Mouse (Mus musculus): Measurements from ENCODE around the gene Dpep1. TPM values are rescaled to one million over a fixed set of nuclear protein-coding genes. Genes with fewer than 3 reads are reported as not detected.

Gene Dpep1
- total and polyA plus RNA-seq, 3 experiments: 0.11 TPM; not detected in 2

DNA sequence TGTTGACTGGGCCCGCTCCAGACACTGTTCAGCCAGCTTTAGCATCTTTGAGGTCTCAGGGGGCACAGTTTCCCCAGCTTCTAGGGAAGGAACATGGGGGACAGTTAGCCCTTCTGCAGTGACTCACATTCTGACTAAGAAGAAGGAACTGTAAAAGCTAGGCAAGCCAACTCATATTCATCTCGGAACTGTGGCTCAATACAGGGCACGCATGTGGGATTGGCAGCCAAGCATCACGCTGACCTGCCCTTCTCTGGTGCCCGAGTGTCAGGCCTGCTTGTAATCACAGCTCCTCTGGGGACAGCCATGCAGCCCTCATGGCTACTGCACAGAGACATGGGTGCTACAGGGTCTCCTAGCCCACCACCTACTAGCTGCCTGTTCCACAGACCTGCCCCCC is 64.9 kb downstream of the Dpep1 start:
- Histone ChIP-seq H3K4me1 (ENCODE audit: insufficient read depth, low read depth, low read length) (peaks cover 26% of the 10 kb centered on the region), H3K36me3 (replicated peaks) (peaks cover 72% of the 10 kb centered on the region)
- DNase-seq (ENCODE audit: low spot score): no peak

More for the DNA sequence above, 64.9 kb downstream of the Dpep1 start:
- H3K9me3 ChIP-seq (replicated peaks): no peaks in the 10 kb centered on the region
- TF ChIP-seq TAL1 (conservative IDR thresholded peaks at IDR 0.05; ENCODE audit: low read depth, low read length) (no peak), GATA1 (IDR thresholded peaks at IDR 0.05; ENCODE audit: borderline replicate concordance, low read length) (no peak), POLR2AphosphoS5 (IDR thresholded peaks at IDR 0.05; ENCODE audit: insufficient replicate concordance, low read depth, low read length) (no peak), GATA2 (IDR thresholded peaks at IDR 0.05; ENCODE audit: borderline replicate concordance, low read depth, low read length) (no peak), CTCF (IDR thresholded peaks at IDR 0.05; ENCODE audit: low read depth, low read length) (no peak)
- H3K4me3 ChIP-seq (ENCODE audit: low read depth, low read length): no peak overlapping the region
- no peaks in the 10 kb centered on the region for H3K27me3 ChIP-seq (ENCODE audit: insufficient read depth, low read length)
- no peak for ATAC-seq (ENCODE audit: extremely low read depth, insufficient number of reproducible peaks, low FRiP score, poor library complexity, severe bottlenecking)

Other genes with a start within 250 kb of the Dpep1 start
- 115 and 128 TPM in 2 replicates for gene Ankrd11, start 144.0 kb upstream of the Dpep1 start, total RNA-seq (2014; fragmentation: Nextera tagmentation)
- gene Ankrd11, start 144.0 kb upstream of the Dpep1 start, total RNA-seq (2017): 51.5 and 57.3 TPM in 2 replicates
- gene Ankrd11, start 144.0 kb upstream of the Dpep1 start, polyA plus RNA-seq (2012): 90.7 and 96.3 TPM in 2 replicates
- gene Spg7, start 123.3 kb upstream of the Dpep1 start, total RNA-seq (2014; fragmentation: Nextera tagmentation): 11.7 and 14.2 TPM in 2 replicates
- gene Spg7, start 123.3 kb upstream of the Dpep1 start, total RNA-seq (2017): 36.7 and 40.2 TPM in 2 replicates
- gene Spg7, start 123.3 kb upstream of the Dpep1 start, polyA plus RNA-seq (2012): 20.9 and 22.6 TPM in 2 replicates
- 835 and 904 TPM in 2 replicates for gene Rpl13, start 83.9 kb upstream of the Dpep1 start, total RNA-seq (2014; fragmentation: Nextera tagmentation)
- 3,495 and 3,523 TPM in 2 replicates for gene Rpl13, start 83.9 kb upstream of the Dpep1 start, total RNA-seq (2017)
- gene Rpl13, start 83.9 kb upstream of the Dpep1 start, polyA plus RNA-seq (2012): 4,220 and 5,023 TPM in 2 replicates
- 3.1 and 4.3 TPM in 2 replicates for gene Cpne7, start 68.9 kb upstream of the Dpep1 start, total RNA-seq (2014; fragmentation: Nextera tagmentation)
- 3.6 and 6.1 TPM in 2 replicates for gene Cpne7, start 68.9 kb upstream of the Dpep1 start, total RNA-seq (2017)
- gene Cpne7, start 68.9 kb upstream of the Dpep1 start, polyA plus RNA-seq (2012): 11.1 and 11.2 TPM in 2 replicates
- not detected in 2 replicates for gene Sult5a1, start 27.9 kb upstream of the Dpep1 start, total RNA-seq (2014; fragmentation: Nextera tagmentation)
- gene Sult5a1, start 27.9 kb upstream of the Dpep1 start, total RNA-seq (2017): 0.06 and 0.11 TPM in 2 replicates
- not detected in 2 replicates for gene Sult5a1, start 27.9 kb upstream of the Dpep1 start, polyA plus RNA-seq (2012)
- gene Chmp1a, start 26.5 kb downstream of the Dpep1 start, total RNA-seq (2014; fragmentation: Nextera tagmentation): 19.6 and 37.3 TPM in 2 replicates
- gene Chmp1a, start 26.5 kb downstream of the Dpep1 start, total RNA-seq (2017): 57.9 and 78.2 TPM in 2 replicates
- 32.7 and 35.9 TPM in 2 replicates for gene Chmp1a, start 26.5 kb downstream of the Dpep1 start, polyA plus RNA-seq (2012)
- 0.30 and 3.5 TPM in 2 replicates for gene Spata33, start 26.6 kb downstream of the Dpep1 start, total RNA-seq (2014; fragmentation: Nextera tagmentation)
- gene Spata33, start 26.6 kb downstream of the Dpep1 start, total RNA-seq (2017): 1.1 and 1.2 TPM in 2 replicates
- 0.09 and 0.13 TPM in 2 replicates for gene Spata33, start 26.6 kb downstream of the Dpep1 start, polyA plus RNA-seq (2012)
- gene Cdk10, start 38.6 kb downstream of the Dpep1 start, total RNA-seq (2014; fragmentation: Nextera tagmentation): 22.2 and 22.3 TPM in 2 replicates
- gene Cdk10, start 38.6 kb downstream of the Dpep1 start, total RNA-seq (2017): 25.5 and 29.3 TPM in 2 replicates
- 56.3 and 64.2 TPM in 2 replicates for gene Cdk10, start 38.6 kb downstream of the Dpep1 start, polyA plus RNA-seq (2012)
- gene Spata2l, start 50.0 kb downstream of the Dpep1 start, total RNA-seq (2014; fragmentation: Nextera tagmentation): 3.4 and 6.8 TPM in 2 replicates
- gene Spata2l, start 50.0 kb downstream of the Dpep1 start, total RNA-seq (2017): 2.2 and 3.7 TPM in 2 replicates
- gene Spata2l, start 50.0 kb downstream of the Dpep1 start, polyA plus RNA-seq (2012): 5.2 and 5.7 TPM in 2 replicates
- gene Zfp276, start 68.0 kb downstream of the Dpep1 start, total RNA-seq (2014; fragmentation: Nextera tagmentation): 6.6 and 15.0 TPM in 2 replicates
- 8.6 and 11.5 TPM in 2 replicates for gene Zfp276, start 68.0 kb downstream of the Dpep1 start, total RNA-seq (2017)
- 6.8 and 7.1 TPM in 2 replicates for gene Zfp276, start 68.0 kb downstream of the Dpep1 start, polyA plus RNA-seq (2012)
- 10.5 and 11.1 TPM in 2 replicates for gene Vps9d1, start 68.1 kb downstream of the Dpep1 start, total RNA-seq (2014; fragmentation: Nextera tagmentation)
- 6.9 and 8.7 TPM in 2 replicates for gene Vps9d1, start 68.1 kb downstream of the Dpep1 start, total RNA-seq (2017)
- gene Vps9d1, start 68.1 kb downstream of the Dpep1 start, polyA plus RNA-seq (2012): 69.5 and 89.2 TPM in 2 replicates
- 21.2 and 30.3 TPM in 2 replicates for gene Fanca, start 132.3 kb downstream of the Dpep1 start, total RNA-seq (2014; fragmentation: Nextera tagmentation)
- 26.2 and 26.3 TPM in 2 replicates for gene Fanca, start 132.3 kb downstream of the Dpep1 start, total RNA-seq (2017)
- gene Fanca, start 132.3 kb downstream of the Dpep1 start, polyA plus RNA-seq (2012): 48.7 and 50.9 TPM in 2 replicates
- gene Spire2, start 146.5 kb downstream of the Dpep1 start, total RNA-seq (2014; fragmentation: Nextera tagmentation): not detected in 2 replicates
- gene Spire2, start 146.5 kb downstream of the Dpep1 start, total RNA-seq (2017): 0.23 and 0.33 TPM in 2 replicates
- 0.04 and 0.12 TPM in 2 replicates for gene Spire2, start 146.5 kb downstream of the Dpep1 start, polyA plus RNA-seq (2012)
- 123 and 130 TPM in 2 replicates for gene Tcf25, start 187.5 kb downstream of the Dpep1 start, total RNA-seq (2014; fragmentation: Nextera tagmentation)
- gene Tcf25, start 187.5 kb downstream of the Dpep1 start, total RNA-seq (2017): 125 and 133 TPM in 2 replicates
- 84.3 and 91.6 TPM in 2 replicates for gene Tcf25, start 187.5 kb downstream of the Dpep1 start, polyA plus RNA-seq (2012)
- gene Mc1r, start 220.9 kb downstream of the Dpep1 start, total RNA-seq (2014; fragmentation: Nextera tagmentation): not detected in 2 replicates
- gene Mc1r, start 220.9 kb downstream of the Dpep1 start, total RNA-seq (2017): 0.12 and 0.27 TPM in 2 replicates
- 0.01 and 0.02 TPM in 2 replicates for gene Mc1r, start 220.9 kb downstream of the Dpep1 start, polyA plus RNA-seq (2012)
- gene Tubb3, start 225.2 kb downstream of the Dpep1 start, total RNA-seq (2014; fragmentation: Nextera tagmentation): not detected in 2 replicates
- gene Tubb3, start 225.2 kb downstream of the Dpep1 start, total RNA-seq (2017): 0.41 and 0.71 TPM in 2 replicates
- 0.14 and 0.22 TPM in 2 replicates for gene Tubb3, start 225.2 kb downstream of the Dpep1 start, polyA plus RNA-seq (2012)
- 14.4 and 18.6 TPM in 2 replicates for gene Def8, start 237.3 kb downstream of the Dpep1 start, total RNA-seq (2014; fragmentation: Nextera tagmentation)
- 12.6 and 15.1 TPM in 2 replicates for gene Def8, start 237.3 kb downstream of the Dpep1 start, total RNA-seq (2017)
- 11.4 and 16.7 TPM in 2 replicates for gene Def8, start 237.3 kb downstream of the Dpep1 start, polyA plus RNA-seq (2012)